Mouse (Mus musculus) adrenal gland (tissue): ENCODE measurements around the gene Gtf2ird1.

Experiments used
- intact Hi-C: fragments of 180-260 bp; cut with DNase I; formaldehyde crosslinking; loops from one replicate; pipeline ENCODE4 v1.15.1; 2025
- microRNA-seq, 2 experiments: library from miRNA; unstranded; fragments of <30 nt; microRNA quantifications; one replicate each; pipeline ENCODE4; 2019

The Gtf2ird1 gene

GRCm38 (mm10) chr5:134316721-134317120, 139.8 kb downstream of the Gtf2ird1 start:
- intact Hi-C loops: no loop called here

- intact Hi-C loops: no loop called here
Measured at GRCm38 (mm10) chr5:134315623-134316350, 140.7 kb downstream of the Gtf2ird1 start.

DNA sequence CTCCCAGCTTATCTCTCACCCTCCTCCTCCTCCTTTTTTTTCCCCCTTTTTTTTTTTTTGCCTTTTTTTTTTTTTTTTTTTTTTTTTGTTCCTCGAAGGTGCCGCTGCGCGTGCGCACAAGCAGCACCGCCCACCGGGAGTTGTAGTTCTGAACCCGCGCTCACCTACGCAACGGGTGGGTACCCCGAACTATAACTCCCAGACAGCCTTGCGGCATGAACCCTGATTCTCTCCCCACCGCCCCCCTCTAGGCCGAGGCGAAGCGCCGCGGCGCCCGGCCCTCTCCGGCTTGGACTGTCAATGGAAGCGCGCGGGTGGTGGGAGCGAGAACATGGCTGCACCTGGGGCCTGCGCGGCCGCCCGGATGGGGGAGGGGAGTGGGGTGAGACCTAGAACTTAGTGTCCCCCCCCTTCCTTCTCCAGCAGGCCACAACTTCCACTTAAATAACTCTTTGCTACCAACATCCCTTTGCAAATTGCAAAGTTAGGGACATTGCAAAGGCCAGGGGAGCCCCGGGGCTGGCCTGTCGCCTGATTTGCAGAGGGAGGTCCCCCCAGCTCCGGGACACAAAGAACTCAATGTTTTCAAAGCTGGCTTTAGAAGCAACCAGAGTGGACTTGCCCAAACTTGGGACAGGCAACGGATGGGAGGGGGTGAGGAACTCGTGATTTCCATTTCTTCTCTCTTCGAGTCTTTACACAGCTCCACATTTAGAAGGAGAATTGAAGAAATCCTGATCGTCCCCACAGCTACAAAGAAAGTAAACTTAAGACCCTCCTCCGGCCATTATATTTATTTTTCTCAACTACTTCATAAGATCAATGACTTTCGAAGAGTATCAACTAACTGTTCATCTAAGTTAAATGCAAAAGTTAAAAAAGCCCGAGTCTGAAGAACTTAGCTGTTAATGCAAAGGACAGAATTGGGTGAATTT, 141.6 kb downstream of the Gtf2ird1 start, which contains the start of gene Gtf2i:
Gtf2i (minus strand) TSS at position 73 of the 935 bp plus-strand sequence.
- intact Hi-C loops: no loop called here

GRCm38 (mm10) chr5:134314068-134314674, 142.3 kb downstream of the Gtf2ird1 start:
- intact Hi-C loops: no loop called here

DNA sequence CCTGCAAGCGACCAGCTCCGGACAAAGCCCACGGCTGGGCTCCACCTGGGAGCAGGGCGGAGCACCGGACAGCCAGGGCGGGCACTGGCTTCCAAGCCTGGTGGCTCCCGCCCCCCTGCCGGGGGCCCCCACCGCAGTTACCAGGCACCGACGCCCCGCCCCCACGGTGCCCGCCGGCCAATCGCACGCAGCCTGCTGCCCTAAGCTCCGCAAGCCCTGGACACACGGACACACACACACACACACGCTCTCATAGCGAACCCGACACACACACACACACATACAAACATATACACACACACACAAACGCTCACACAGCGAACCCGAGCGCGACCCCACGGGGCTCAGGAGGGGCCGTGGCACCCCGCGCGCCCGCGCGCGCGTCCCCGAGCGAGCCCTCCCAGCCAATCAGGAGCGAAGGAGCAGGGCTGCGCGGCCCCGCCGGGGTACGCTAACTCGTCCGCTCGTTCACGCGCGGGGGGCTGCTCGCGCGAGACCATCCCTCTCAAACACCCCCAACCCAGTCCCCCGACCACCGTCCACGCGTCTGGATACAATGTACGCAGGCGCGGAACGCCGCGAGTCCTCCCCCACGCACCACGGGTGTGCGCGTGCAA, 143.0 kb downstream of the Gtf2ird1 start:
- intact Hi-C loops: no loop called here

- intact Hi-C loops: no loop called here
Measured at GRCm38 (mm10) chr5:134312691-134313450, 143.6 kb downstream of the Gtf2ird1 start.

GRCm38 (mm10) chr5:134311894-134312411, 144.6 kb downstream of the Gtf2ird1 start:
- intact Hi-C loops: no loop called here

- intact Hi-C loops: no loop called here
Measured at GRCm38 (mm10) chr5:134310201-134310600, 146.3 kb downstream of the Gtf2ird1 start.

DNA sequence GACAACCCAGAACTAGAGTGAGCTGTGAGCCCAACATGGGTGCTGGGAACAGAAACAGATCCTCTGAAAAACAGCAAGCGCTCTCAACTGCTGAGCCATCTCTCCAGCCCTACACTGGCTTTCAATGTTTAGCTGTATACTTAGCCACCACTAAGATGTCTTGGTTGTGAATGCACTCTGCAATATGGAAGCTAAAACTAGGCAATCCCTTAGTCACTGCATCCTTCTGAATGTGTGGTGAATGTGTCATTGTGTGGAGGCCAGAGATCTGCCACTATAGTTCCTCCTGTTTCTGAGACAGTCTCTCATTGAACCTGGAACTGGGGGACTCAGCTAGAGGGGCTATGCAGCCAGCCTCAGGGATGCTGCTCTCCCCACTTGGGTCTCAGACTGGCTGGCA, 147.2 kb downstream of the Gtf2ird1 start:
- intact Hi-C loops: no loop called here

Small RNA genes lying within 50 kb of the gene (microRNA-seq; reads per million reads assigned to microRNA genes)
- gene Gm26340 (0 reads per million in 2 experiments), gene Mir3965 (0 to 0.12 reads per million in 2 experiments)
